Mouse (Mus musculus) layer of hippocampus, adult 2 months (tissue): Measurements from ENCODE around the gene Gprc5b. TPM values are rescaled to one million over a fixed set of nuclear protein-coding genes. Genes with fewer than 3 reads are reported as not detected.

ENCODE experiments used
- DNase-seq, 2 experiments: peaks; one replicate each; pipeline ENCODE4 v3.0.0; 2022; ENCODE audit warnings: low spot score in 2 of 2
- H3K27ac ChIP-seq: fragments of 200-600 bp; 2 replicates; pipeline ENCODE4 v1.8.1; 2022
- H3K4me3 ChIP-seq: fragments of 200-600 bp; 2 replicates; pipeline ENCODE4 v1.8.1; 2022; ENCODE audit warnings: mild to moderate bottlenecking
- CTCF ChIP-seq: fragments of 200-600 bp; conservative IDR thresholded peaks from 2 replicates; pipeline ENCODE4 v1.8.1; 2022; ENCODE audit warnings: antibody characterized with exemption, mild to moderate bottlenecking, moderate library complexity
- total RNA-seq, 2 experiments: library from RNA; stranded (reverse); gene quantifications; 2 replicates each; pipeline ENCODE4 v1.2.3; 2021

Gene Gprc5b
- total RNA-seq, 2 experiments from 2014 or later: 124 to 134 TPM

DNA sequence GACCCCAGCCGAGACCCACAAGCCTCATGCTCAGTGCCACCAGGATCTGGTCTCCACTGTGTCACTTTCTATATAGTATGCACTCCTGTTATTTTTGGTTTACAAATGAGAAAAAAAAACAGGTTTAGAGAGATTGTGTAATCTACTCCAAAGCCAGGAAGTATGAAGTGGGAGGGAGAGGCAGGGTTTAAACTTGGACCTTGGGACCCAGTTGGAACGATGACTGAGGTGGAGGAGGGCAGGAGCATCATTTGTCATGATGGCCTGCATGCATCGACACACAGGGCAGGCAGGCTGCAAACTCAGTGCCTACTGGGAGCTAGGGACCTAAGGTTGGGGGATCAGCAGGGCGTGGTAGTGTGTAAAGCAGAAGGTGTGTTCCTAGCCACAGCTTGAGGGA, 12.4 kb downstream of the Gprc5b start:
- Histone ChIP-seq H3K27ac (peak overlapping the region; percentile 89), H3K4me3 (no peak overlapping the region)
- no peak for DNase-seq
- TF ChIP-seq CTCF: no peak

DNA sequence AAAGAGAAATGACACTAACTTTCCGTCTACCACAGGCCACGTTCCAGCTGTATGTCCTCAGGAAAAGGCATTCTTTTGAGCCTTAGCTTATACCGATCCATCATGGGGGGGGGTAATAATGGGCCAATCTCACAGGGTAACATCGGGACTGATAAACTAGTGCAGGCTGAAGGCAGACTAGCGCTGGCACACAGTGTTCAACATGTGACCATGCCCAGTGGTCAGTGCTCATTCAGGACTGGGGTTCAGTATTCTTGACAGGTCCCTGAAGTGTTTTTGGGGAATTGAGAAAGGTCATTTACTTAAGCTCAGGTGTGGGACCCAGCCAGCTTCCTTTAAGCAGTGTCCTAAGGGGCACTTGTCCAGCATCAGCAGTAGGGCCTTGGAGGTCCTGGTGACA, 13.2 kb downstream of the Gprc5b start:
- no peak for TF ChIP-seq CTCF
- H3K4me3 ChIP-seq: no peak overlapping the region
- no peak for DNase-seq
- peak overlapping the region; percentile 89 for H3K27ac ChIP-seq

DNA sequence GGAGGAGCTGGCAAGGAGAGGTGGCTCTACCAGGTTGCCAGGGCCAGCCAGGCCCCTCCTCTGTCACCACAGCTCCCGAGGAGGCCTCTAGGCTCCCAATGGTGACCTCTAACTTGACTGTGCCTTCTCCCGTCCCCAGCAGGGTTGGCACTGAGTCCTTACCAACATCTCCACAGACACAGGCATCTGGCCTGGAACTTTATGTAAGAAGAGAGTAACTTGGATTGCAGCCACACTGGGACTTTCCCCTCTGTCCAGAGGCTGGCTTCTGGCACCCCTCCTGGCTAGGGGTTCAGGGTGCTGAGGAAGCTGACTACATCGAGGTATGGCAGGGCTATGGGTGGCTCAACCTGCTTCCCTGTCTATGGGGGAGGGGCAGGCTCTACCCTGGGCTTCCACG, 13.7 kb downstream of the Gprc5b start:
- H3K27ac ChIP-seq: peak overlapping the region; percentile 89
- DNase-seq: no peak

DNA sequence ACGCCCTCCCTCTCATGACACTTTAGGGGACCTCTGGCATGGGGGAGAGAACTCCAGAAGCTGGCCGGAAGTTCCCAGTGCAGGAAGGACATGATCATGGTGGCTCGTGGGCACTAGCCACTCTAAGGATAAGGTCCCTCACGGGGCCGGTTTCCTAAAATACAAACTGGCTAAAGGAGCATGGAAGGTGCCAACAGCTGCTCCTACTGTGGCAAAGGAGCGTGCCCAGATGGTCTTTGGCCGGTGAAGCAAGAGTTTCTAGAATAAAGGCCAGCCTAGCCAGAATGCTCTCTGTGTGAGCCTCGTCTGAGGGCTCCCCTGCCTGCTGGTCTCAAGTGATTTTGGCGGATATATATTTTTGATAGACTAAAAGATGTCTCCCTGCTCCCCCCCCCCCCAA, 15.3 kb downstream of the Gprc5b start:
- no peak for TF ChIP-seq CTCF
- H3K27ac ChIP-seq: peak overlapping the region; percentile 89; the same call in 1 of the 2 replicates
- no peak for DNase-seq
- H3K4me3 ChIP-seq: no peak overlapping the region

More for the DNA sequence above, 13.7 kb downstream of the Gprc5b start:
- no peak for TF ChIP-seq CTCF
- H3K4me3 ChIP-seq: no peak overlapping the region

DNA sequence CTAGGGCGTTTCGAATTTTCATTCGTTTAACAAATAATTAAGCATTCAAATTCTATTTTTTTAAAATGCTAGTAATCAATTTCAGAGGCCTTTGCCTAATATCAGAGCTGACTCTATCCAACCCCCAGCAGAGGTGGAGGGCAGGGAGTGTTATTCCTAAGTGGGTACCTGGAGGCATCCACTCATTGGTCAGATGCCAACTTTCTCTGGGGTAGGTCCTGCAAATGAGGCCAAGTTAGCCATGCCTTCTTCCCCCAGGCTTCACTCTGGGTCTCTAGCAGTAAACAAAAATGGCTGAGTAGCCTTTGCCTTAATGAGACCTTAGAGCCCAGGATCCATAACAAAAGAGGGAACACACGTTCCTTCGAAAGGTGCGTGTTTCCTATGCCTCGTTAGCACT, 15.9 kb downstream of the Gprc5b start:
- no peak for DNase-seq
- H3K27ac ChIP-seq: peak overlapping the region; percentile 89; the same call in 1 of the 2 replicates
- TF ChIP-seq CTCF: no peak
- H3K4me3 ChIP-seq: no peak overlapping the region

DNA sequence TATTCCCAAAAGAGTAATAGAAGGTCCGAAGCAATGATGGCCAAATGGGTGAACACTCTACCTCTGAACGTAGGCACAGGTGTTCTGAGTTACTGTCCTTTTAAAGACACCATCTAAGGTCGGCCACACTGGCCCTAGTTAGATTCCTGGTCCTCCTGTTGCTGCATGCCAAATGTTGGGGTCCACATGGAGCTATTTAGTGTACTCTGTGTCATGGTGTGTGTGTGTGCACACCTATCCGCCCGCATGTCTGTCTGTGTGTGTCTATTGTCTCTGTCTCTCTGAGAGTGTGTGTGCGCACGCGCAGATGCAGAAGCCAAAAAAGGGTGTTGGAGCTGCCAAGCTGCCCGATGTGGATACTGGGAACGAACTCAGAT, 17.9 kb downstream of the Gprc5b start:
- DNase-seq: no peak
- H3K4me3 ChIP-seq: peak overlapping the region; percentile 35
- no peak for TF ChIP-seq CTCF
- peak overlapping the region; percentile 89 for H3K27ac ChIP-seq

DNA sequence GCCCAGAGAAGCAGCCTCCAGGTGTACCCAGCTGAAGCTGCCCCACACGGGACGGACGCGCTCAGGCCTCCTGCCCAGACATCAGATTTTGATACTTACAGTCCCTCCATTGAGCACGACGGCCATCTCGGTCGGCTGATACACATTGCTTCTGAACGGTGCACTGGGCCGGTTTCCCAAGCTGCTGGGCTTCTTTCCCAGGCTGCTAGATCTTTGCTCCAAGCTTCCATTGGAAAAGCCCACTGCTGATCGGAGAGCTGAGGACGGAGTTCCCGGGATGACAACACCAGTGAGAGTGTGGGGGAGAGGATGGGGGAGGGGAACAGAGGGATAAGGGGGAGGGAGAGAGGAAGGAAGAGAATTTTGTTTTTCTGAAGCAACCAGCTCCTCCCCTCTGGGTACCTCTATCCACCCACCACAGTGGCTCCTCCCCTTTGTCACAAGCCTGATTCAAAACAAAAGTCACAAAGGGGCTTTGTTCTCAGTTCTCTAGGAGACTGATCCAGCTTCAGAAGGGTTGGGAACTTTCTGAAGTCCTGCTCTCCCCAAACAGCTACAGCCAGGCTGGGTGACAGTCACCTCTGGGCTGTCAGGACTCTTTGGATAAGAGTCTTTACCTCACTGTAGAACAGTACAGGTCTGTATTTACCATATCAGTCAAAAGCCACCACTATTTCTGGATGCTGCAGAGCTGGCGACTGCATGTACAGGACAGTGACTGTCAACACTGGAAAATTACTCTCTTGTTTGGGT, 18.4 kb downstream of the Gprc5b start:
- no peak for TF ChIP-seq CTCF
- Histone ChIP-seq H3K27ac (peak overlapping the region; percentile 89), H3K4me3 (peak overlapping the region; percentile 35)
- DNase-seq: peak; percentile 68 to 77

DNA sequence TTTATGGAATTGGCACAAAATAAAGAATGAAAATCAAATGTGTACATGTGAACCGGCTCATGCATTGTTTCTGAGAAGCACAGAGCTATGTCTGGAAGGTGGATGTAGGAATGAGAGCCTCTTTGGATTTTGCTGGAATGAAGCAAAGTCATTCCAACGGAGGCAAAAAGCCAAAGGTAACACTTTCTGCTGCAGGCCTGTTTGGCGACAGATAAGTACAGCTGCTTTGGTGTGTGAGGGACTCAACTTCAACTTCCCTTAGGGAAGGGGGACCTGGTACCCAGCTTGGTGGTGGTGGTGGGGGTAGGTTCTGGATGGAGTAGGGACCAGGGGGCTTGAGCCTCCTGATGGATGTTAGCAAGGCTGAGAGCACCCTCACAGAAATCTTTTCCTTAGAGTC, 19.2 kb downstream of the Gprc5b start:
- peak overlapping the region; percentile 35 for H3K4me3 ChIP-seq
- DNase-seq: no peak
- no peak for TF ChIP-seq CTCF
- peak overlapping the region; percentile 89 for H3K27ac ChIP-seq

DNA sequence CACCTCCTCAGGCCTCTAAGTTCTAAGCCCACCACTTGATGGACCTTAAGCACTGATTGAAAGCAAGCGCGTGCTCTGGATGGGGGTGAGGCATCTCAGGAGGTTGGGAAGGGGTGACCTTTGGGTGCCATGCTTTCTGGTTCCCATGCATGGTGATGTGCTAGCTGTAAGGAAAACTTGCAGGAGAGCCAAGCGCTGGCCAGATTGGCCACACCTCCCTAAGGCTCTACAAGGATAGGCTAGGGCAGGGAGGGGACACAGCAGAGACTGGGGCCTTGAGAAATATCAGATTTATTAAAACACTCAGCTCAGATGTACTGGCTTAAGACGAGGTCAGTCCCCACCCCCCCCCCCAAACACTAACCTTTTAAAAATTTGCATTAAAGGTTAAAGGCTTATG, 21.6 kb downstream of the Gprc5b start:
- peak overlapping the region; percentile 37; the same call in 1 of the 2 replicates for H3K27ac ChIP-seq
- DNase-seq: no peak
- no peak for TF ChIP-seq CTCF

DNA sequence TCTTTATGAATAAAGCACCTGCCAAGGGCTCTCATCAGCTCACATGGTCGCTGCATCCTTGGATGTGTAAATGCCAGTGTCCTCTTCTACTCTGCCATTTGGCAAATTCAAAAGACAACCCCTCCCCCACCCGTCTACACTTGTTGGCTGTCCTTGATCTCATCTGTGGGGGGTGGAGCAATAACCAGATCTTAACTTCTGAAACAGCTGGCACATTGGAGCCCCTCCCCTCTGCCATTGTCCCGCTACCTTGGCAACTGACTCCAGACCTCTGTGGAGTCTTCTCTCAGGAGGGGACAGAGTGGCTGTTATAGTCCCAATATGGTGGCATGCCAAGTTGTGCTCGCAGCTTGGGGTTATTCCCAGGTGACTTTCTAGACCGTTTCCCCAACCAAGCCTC, 22.7 kb downstream of the Gprc5b start:
- DNase-seq: no peak
- no peak for TF ChIP-seq CTCF
- H3K27ac ChIP-seq: peak overlapping the region; percentile 37; the same call in 1 of the 2 replicates
- H3K4me3 ChIP-seq: no peak overlapping the region

More for the DNA sequence above, 21.6 kb downstream of the Gprc5b start:
- H3K4me3 ChIP-seq: no peak overlapping the region

DNA sequence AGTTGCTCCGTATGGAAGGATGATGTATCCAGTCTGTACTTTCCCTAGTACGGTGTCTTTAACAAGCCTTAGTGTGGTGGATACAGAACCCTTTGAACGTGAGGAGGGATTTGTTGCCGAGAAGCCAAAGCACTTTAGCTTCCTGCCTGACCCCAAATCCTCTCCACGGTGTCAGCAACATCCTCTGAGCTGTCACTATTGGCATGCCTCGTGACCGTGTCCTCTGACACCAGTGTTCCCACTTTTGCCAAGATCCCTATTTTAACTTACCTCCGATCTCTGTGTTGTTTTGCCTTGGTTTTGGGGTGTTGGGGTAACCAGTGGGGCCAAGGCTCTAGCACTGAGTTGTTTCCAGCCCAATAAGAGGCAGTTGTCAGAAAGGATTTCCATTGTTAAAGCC, 23.5 kb downstream of the Gprc5b start:
- TF ChIP-seq CTCF: no peak
- Histone ChIP-seq H3K4me3 (no peak overlapping the region), H3K27ac (no peak overlapping the region)
- no peak for DNase-seq

DNA sequence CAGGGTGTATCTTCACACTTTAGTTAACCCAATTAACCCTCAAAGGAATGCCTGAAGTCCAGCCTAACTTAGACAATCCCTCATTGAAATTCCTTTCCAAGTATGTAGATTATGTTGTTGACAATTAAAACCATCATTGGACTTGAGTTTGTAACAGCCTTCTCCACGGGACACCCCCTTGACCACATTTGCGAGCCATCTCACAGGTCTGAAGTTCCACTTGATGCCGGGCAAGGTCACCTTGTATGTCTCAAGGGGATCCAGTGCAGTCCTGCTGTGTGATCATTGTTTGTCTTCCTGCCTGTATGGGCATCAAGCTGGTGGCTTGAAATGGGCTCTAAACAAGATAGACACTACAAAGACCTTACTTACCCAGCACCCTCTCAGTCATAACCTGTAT, 26.1 kb downstream of the Gprc5b start:
- Histone ChIP-seq H3K4me3 (no peak overlapping the region), H3K27ac (no peak overlapping the region)
- no peak for TF ChIP-seq CTCF
- DNase-seq: no peak

DNA sequence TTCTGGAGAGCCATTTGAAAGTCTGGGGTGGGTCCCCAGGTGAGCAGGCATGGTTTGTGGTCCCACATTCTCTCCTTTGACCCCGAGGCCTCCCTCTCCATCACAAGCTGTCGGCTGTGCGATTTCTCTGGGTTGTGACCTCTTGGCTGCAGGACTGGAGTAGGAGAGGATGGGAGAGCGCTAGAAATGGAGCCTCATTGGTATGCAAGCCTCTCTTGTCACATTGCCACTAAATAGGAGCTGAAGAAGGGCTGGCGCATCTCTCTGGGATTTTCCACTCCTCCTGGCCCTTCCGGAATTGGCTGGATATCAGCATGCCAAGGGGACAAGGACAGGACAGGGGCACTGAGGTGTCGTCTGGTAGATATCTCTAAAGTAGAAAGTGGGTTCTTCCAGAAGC, 29.8 kb downstream of the Gprc5b start:
- no peak for DNase-seq
- Histone ChIP-seq H3K27ac (peak overlapping the region; percentile 70), H3K4me3 (no peak overlapping the region)
- TF ChIP-seq CTCF: no peak

DNA sequence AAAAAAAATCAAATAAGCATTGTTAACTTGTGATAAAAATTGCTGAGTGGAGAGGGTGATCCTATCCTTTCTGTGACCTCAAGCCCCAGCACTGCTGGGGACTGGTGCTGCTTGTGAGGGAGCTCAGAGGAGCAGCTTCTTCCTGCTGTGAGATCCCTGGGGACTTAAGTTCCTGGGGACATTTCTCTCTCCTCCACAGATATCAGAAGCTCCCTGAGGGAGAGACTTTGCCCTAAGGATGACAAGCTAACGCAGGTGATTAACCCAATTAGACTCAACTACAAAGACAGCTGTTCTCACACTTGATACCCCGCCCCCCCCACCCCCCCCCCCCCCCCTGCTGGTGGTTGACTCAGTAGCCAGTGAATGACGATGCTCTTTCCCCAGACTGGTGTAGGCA, 30.2 kb downstream of the Gprc5b start:
- no peak for TF ChIP-seq CTCF
- no peak for DNase-seq
- peak overlapping the region; percentile 70; the same call in 1 of the 2 replicates for H3K27ac ChIP-seq
- no peak overlapping the region for H3K4me3 ChIP-seq
